Mouse (Mus musculus) effector memory CD4-positive, alpha-beta T cell, adult 7 months (primary cell): Measurements from ENCODE around the gene 1700012B07Rik. TPM values are rescaled to one million over a fixed set of nuclear protein-coding genes. Genes with fewer than 3 reads are reported as not detected.

Experiments
- polyA plus RNA-seq: library from polyadenylated mRNA; unstranded; fragments of 100-300 nt; shearing (Covaris generic); gene quantifications from one replicate; pipeline ENCODE4 v1.2.1, GENCODE M21; 2017

1700012B07Rik gene
- polyA plus RNA-seq: not detected

GRCm38 (mm10) chr11:109827946-109828345 is at the start of gene 1700012B07Rik:
Gene 1700012B07Rik, minus strand, starts transcription at chr11:109828046.

Other genes starting within 250 kb of the 1700012B07Rik start
- gene Wipi1, start 216.1 kb downstream of the 1700012B07Rik start, polyA plus RNA-seq: not detected
- 608 TPM for gene Prkar1a, start 178.6 kb downstream of the 1700012B07Rik start, polyA plus RNA-seq
- 0.73 TPM for gene Fam20a, start 105.8 kb downstream of the 1700012B07Rik start, polyA plus RNA-seq
- 0.05 TPM for gene Abca8b, start 167.8 kb upstream of the 1700012B07Rik start, polyA plus RNA-seq